In the genomic region with DNA sequence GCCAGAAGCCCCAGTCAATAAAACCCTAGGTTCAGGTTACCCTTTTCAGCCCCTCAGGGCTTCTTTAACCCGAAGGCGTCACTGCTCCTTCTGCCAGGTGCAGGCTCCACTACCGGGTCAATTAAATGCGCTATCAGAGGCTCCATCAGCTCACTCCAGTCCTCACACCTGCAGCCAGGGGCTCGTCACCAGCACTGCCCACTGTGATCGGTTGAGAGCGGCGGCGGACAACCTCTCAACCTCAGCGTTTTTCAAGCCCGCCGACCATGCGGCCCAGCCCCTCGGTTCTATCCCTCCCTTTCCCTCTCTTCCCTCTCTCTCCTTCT, we compare ENCODE assay signal across 8 mouse cellular contexts. TPM values are rescaled to one million over a fixed set of nuclear protein-coding genes. Genes with fewer than 3 reads are reported as not detected.
DNase-seq lines count a peak whose midpoint lies in the region; ATAC-seq and TF ChIP-seq lines count a peak whose summit lies in the region.

No protein-coding gene starts in this region.

- H3K27me3 ChIP-seq in forebrain, embryonic 14.5 days (replicated peaks; ENCODE audit: control insufficient read depth, insufficient read depth, low read length) = no peaks in the 10 kb centered on the region
- no peaks in the 10 kb centered on the region for H3K27me3 ChIP-seq in liver, postnatal 0 days (ENCODE audit: insufficient read depth, low read length)

- H3K9me3 ChIP-seq in forebrain, embryonic 14.5 days (replicated peaks; ENCODE audit: control insufficient read depth, low read length) = no peaks in the 10 kb centered on the region
- no peaks in the 10 kb centered on the region for H3K9me3 ChIP-seq in liver, postnatal 0 days (ENCODE audit: low read length)

- no peak for TF ChIP-seq EP300 in liver, postnatal 0 days (IDR thresholded peaks at IDR 0.05; ENCODE audit: low read depth)

- ATAC-seq in CD4-positive, CD25-positive, alpha-beta regulatory T cell, adult 4 months = peak; percentile 19
- no peak; the same call in 1 of the 2 replicates for ATAC-seq in forebrain, embryonic 14.5 days
- peak; percentile 53 for ATAC-seq in liver, postnatal 0 days

- intact Hi-C loops in gastrocnemius, adult 2 months (cut with DNase I) = loop anchor here (5.0 kb wide), 1 partner anchor 36 kb away; the partner anchor contains the start of gene Thoc3

- TF ChIP-seq CTCF in gastrocnemius, adult 2 months (IDR thresholded peaks at IDR 0.05) = no peak
- TF ChIP-seq CTCF in liver, postnatal 0 days (IDR thresholded peaks at IDR 0.05; ENCODE audit: low read depth) = no peak

- DNase-seq in gastrocnemius, adult 2 months = no peak
- DNase-seq in gastrocnemius, postnatal 4 days (ENCODE audit: low spot score in 2 of 2) = no peak
- DNase-seq in forebrain, embryonic 14.5 days (ENCODE audit: low spot score) = no peak
- no peak for DNase-seq in liver, postnatal 0 days
- no peak for DNase-seq in thymus, postnatal 14 days
- DNase-seq in ovary, postnatal 10 days (ENCODE audit: low spot score) = no peak
- no peak for DNase-seq in retina, embryonic 14.5 days (ENCODE audit: low spot score)

- H3K4me1 ChIP-seq in forebrain, embryonic 14.5 days (ENCODE audit: control insufficient read depth, insufficient read depth, low read length) = peaks cover 11% of the 10 kb centered on the region
- H3K4me1 ChIP-seq in liver, postnatal 0 days (ENCODE audit: insufficient read depth) = peaks cover 14% of the 10 kb centered on the region

- H3K27ac ChIP-seq in gastrocnemius, adult 2 months = peak overlapping the region; percentile 91
- no peak overlapping the region for H3K27ac ChIP-seq in forebrain, embryonic 14.5 days (ENCODE audit: low read depth, low read length)
- H3K27ac ChIP-seq in liver, postnatal 0 days (ENCODE audit: low read depth) = no peak overlapping the region

- H3K4me2 ChIP-seq in forebrain, embryonic 14.5 days (ENCODE audit: low read length) = peak overlapping the region; percentile 83
- peak overlapping the region; percentile 97 for H3K4me2 ChIP-seq in liver, postnatal 0 days (ENCODE audit: low read depth, low read length)

- peak overlapping the region; percentile 87 for H3K9ac ChIP-seq in forebrain, embryonic 14.5 days (ENCODE audit: low read length)
- H3K9ac ChIP-seq in liver, postnatal 0 days (replicated peaks) = peak overlapping the region; percentile 66

- H3K4me3 ChIP-seq in gastrocnemius, adult 2 months = peak overlapping the region; percentile 77
- peak overlapping the region; percentile 74 for H3K4me3 ChIP-seq in forebrain, embryonic 14.5 days (ENCODE audit: low read depth, low read length)
- H3K4me3 ChIP-seq in liver, postnatal 0 days (ENCODE audit: low read depth, low read length) = peak overlapping the region; percentile 55

- no peaks in the 10 kb centered on the region for H3K36me3 ChIP-seq in forebrain, embryonic 14.5 days (ENCODE audit: control insufficient read depth, insufficient read depth, low read length)
- no peaks in the 10 kb centered on the region for H3K36me3 ChIP-seq in liver, postnatal 0 days (replicated peaks; ENCODE audit: insufficient read depth, low read length)

- under 1% methylated on average over 14 of the region's 14 CpGs for WGBS in forebrain, embryonic 14.5 days
- 1% methylated on average over 14 of the region's 14 CpGs for WGBS in liver, postnatal 0 days (ENCODE audit: insufficient replicate concordance)

RNA-seq across cellular contexts. Expression of gene Simc1, which starts 0.3 kb away (rescaled TPM):
- 1 to 10 TPM; 2.6 to 3.6 TPM for total RNA-seq in gastrocnemius, adult 2 months (2021)
- 1 to 10 TPM; 8.0 to 8.2 TPM for total RNA-seq in gastrocnemius, postnatal 4 days (2021)
- polyA plus RNA-seq in CD4-positive, CD25-positive, alpha-beta regulatory T cell, adult 4 months (2017; shearing (Covaris generic)) = 10 to 100 TPM; 13.2 to 13.9 TPM
- 23.0 and 25.9 TPM in 2 replicates for polyA plus RNA-seq in forebrain, embryonic 14.5 days (2014; fragmentation: Nextera tagmentation; extraction: Ambion mirVana)
- polyA plus RNA-seq in liver, postnatal 0 days (2015; fragmentation: Nextera tagmentation; extraction: Ambion mirVana) = 1.5 TPM in 2 replicates

RNA-seq across cellular contexts. Expression of gene Thoc3, which starts 34.6 kb away (rescaled TPM):
- 10 to 100 TPM; 14.7 to 16.5 TPM for total RNA-seq in gastrocnemius, adult 2 months (2021)
- 10 to 100 TPM; 28.0 to 29.7 TPM for total RNA-seq in gastrocnemius, postnatal 4 days (2021)
- 10 to 100 TPM; 23.8 to 34.9 TPM for polyA plus RNA-seq in CD4-positive, CD25-positive, alpha-beta regulatory T cell, adult 4 months (2017; shearing (Covaris generic))
- polyA plus RNA-seq in forebrain, embryonic 14.5 days (2014; fragmentation: Nextera tagmentation; extraction: Ambion mirVana) = 114 and 117 TPM in 2 replicates
- 32.8 and 37.4 TPM in 2 replicates for polyA plus RNA-seq in liver, postnatal 0 days (2015; fragmentation: Nextera tagmentation; extraction: Ambion mirVana)
